Mouse (Mus musculus) layer of hippocampus, postnatal 25 days (tissue): ENCODE data around the gene Mrps15. TPM values are rescaled to one million over a fixed set of nuclear protein-coding genes. Genes with fewer than 3 reads are reported as not detected.

Experiments used
- DNase-seq, 2 experiments: peaks; one replicate each; pipeline ENCODE4 v3.0.0; 2022; ENCODE audit warnings: mixed read lengths in 2 of 2, low spot score in 1 of 2; ENCODE audit errors: extremely low spot score in 1 of 2
- total RNA-seq, 2 experiments: library from RNA; stranded (reverse); gene quantifications; 2 replicates each; pipeline ENCODE4 v1.2.3; 2021

Gene Mrps15
- 10 to 100 TPM; 44.7 to 49.7 TPM for total RNA-seq

GRCm38 (mm10) chr4:126046851-126047585, at the start of gene Mrps15:
Mrps15 (plus strand) TSS chr4:126046925.
- peak; percentile 70 to 78 for DNase-seq

GRCm38 (mm10) chr4:125997826-125998225, 48.9 kb upstream of the Mrps15 start:
- no peak for DNase-seq

GRCm38 (mm10) chr4:126001311-126002199, 45.2 kb upstream of the Mrps15 start:
- no peak for DNase-seq

GRCm38 (mm10) chr4:126017676-126018332, 28.9 kb upstream of the Mrps15 start:
- DNase-seq: no peak

- no peak for DNase-seq
These were observed 27.7 kb upstream of the Mrps15 start for GRCm38 (mm10) chr4:126018966-126019538.

GRCm38 (mm10) chr4:126024303-126024900, 22.3 kb upstream of the Mrps15 start, which contains the start of gene Csf3r:
Csf3r (plus strand) TSS chr4:126024550.
- DNase-seq: no peak

- DNase-seq: no peak
These were observed 20.9 kb upstream of the Mrps15 start for GRCm38 (mm10) chr4:126025801-126026200.

- no peak for DNase-seq
These were observed 18.7 kb upstream of the Mrps15 start for GRCm38 (mm10) chr4:126027980-126028379.

- no peak for DNase-seq
These were observed 17.7 kb upstream of the Mrps15 start for GRCm38 (mm10) chr4:126029042-126029441.

- no peak for DNase-seq
These were observed 16.0 kb upstream of the Mrps15 start for GRCm38 (mm10) chr4:126030705-126031104.

- DNase-seq: no peak
These were observed 11.3 kb upstream of the Mrps15 start for GRCm38 (mm10) chr4:126035413-126035812.

GRCm38 (mm10) chr4:126051617-126052016, 4.9 kb downstream of the Mrps15 start:
- peak; percentile 30 to 53 for DNase-seq

- no peak for DNase-seq
These were observed 10.7 kb downstream of the Mrps15 start for GRCm38 (mm10) chr4:126057207-126058133.

GRCm38 (mm10) chr4:126058134-126058996, 11.6 kb downstream of the Mrps15 start, which contains the start of gene Oscp1:
Oscp1 (plus strand) TSS chr4:126058565.
- peak; percentile 78 for DNase-seq

- peak; percentile 20 to 23 for DNase-seq
These were observed 12.3 kb downstream of the Mrps15 start for GRCm38 (mm10) chr4:126058997-126059362.

GRCm38 (mm10) chr4:126062856-126063255, 16.1 kb downstream of the Mrps15 start:
- DNase-seq: peak in 1 of 2 experiments; percentile 24

- peak; percentile 20 to 22 for DNase-seq
These were observed 18.5 kb downstream of the Mrps15 start for GRCm38 (mm10) chr4:126065241-126065640.
